Mouse (Mus musculus) monocyte, adult 2 months (primary cell): ENCODE results near the gene Olfml2b.

Experiments
- DNase-seq, 2 experiments: peaks; one replicate each; pipeline ENCODE4 v3.0.0; 2022; ENCODE audit warnings: low spot score in 2 of 2, low read depth in 1 of 2

The Olfml2b gene

DNA sequence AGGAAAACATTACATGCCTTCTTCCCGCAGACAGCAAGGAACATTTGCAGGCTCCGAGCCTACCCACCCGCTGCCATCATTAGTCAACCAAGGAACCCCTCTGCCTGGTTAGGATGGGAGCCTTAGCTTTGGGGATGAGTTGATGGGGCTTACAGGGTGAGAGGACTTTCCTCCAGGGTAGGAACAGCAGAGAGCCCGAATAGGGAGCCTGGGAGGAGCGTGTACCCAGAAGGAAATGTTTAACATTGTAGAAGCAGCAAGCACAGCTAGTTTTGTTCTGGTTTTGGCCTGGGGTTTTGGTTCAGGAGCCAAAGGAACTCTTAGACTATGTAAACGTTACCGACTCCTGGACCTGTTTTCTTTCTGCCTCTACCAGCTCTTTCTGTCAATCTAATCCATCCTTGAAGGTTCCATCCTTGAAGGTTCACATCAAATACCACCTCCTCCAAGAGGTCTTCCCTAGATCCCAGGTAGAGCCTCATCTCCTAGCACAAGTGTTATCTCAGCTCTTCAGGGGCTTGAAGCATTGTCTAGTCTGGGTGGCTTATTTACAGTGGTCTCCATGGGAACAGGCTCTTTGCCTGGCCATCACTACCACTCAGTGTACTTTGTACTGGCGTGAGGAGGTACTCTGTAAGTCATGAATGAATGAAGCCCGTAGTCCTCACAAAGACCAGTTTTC is 2.4 kb downstream of the Olfml2b start:
- DNase-seq, result no peak

GRCm38 (mm10) chr1:170647381-170647780 is 3.0 kb downstream of the Olfml2b start:
- DNase-seq, result no peak

- no peak for DNase-seq
These were observed 3.7 kb downstream of the Olfml2b start for GRCm38 (mm10) chr1:170647971-170648514.

- no peak for DNase-seq
These were observed 6.9 kb downstream of the Olfml2b start for GRCm38 (mm10) chr1:170651046-170651723.

GRCm38 (mm10) chr1:170651989-170652740 is 7.8 kb downstream of the Olfml2b start:
- no peak for DNase-seq

- no peak for DNase-seq
These were observed 11.1 kb downstream of the Olfml2b start for GRCm38 (mm10) chr1:170655280-170655917.

- no peak for DNase-seq
These were observed 12.3 kb downstream of the Olfml2b start for GRCm38 (mm10) chr1:170656518-170657227.

DNA sequence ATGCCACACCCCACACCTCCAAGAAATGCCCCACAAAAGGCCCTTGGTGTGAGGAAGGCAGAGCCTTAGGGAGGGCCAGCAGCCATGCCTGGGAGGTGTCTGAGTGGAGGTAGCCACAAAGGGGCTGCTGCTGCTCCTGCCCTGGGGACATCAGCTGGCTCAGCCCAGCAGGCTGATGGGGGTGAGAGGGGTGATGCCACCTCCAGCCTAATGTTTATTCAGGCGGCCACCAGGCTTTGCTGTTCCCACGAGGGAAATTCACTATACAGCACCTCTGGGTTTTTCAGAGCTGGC is 12.8 kb downstream of the Olfml2b start:
- DNase-seq, result no peak

DNA sequence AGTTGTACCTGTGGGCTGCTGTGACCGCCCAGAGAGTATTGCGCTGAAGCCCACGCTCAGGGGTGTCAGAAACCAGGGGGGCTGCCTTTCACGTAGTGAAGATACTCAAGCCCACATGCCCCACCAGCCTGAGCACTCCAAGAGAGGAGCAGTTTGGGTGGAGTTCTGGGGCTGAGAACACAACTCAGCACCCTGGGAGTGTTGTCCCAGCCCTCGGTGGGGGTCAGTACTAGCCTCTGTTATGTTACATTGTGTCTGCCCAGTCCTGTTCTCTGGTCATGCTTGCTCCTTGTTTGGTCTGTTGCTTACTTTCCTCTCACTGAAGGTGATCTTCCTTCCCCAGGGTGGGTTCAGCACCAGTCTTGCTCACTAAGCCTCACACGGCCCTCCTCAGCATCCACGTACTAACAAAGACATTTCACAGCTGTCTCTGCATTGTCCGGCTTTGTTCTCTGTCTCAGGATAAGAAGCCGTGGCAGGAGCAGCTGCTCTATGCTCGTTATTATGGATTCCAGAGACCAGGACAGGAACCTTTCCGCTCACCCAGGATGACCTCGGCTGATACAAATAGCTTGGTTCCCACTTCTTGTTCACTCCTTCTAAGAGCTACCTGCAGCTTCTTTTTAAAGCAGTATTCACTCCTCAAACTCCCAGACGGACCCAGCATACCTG is 13.4 kb downstream of the Olfml2b start:
- no peak for DNase-seq

DNA sequence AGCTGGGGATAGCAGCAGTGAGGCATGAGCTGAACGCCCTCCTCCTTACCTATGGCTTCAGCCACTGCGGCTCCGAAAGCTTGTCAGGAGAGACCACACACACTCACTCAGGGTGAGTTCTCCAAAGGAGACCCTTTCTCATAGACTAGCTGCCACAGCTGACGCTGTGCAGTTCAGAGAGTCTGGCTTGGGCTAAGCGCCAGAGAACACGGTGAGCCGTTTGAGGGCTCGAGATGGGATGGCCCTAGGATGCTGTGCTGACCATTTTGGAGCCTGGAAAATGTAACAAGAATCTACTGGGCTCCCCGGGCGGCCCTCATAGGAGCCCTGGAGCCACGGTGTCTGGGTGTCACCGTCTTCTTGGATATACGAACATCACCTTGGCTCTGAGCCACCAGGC is 14.9 kb downstream of the Olfml2b start:
- DNase-seq, result no peak

- no peak for DNase-seq
These were observed 20.4 kb downstream of the Olfml2b start for GRCm38 (mm10) chr1:170664620-170665185.

GRCm38 (mm10) chr1:170665200-170665599 is 20.9 kb downstream of the Olfml2b start:
- no peak for DNase-seq

DNA sequence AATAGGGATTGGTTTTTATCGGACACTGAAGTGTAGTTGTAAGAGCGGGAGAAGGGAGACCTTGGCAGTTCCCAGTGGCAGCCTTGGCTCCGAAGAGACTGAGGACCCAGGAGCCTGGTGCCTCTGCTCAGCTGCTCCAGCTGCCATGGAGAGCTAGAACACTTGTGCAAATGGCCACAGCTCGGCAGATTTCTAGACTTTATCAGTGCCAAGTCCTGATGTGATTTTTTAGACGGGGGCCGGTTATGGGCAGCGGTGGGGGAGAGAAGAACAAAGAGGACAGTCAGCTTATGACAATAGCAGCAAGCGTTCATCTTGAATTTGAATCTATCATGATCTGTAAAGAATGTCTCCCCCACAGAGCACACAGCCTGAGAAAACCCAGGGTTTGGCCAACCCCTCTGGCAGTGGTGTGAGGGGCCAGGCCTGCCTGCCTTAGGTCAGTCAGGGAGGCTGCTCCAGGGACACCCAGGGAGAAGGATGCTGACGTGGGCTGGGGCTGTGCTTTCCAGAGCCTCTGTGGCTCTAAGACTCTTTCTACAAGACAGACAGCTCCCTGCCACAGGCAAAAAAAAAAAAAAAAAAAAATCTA is 29.9 kb downstream of the Olfml2b start:
- no peak for DNase-seq

DNA sequence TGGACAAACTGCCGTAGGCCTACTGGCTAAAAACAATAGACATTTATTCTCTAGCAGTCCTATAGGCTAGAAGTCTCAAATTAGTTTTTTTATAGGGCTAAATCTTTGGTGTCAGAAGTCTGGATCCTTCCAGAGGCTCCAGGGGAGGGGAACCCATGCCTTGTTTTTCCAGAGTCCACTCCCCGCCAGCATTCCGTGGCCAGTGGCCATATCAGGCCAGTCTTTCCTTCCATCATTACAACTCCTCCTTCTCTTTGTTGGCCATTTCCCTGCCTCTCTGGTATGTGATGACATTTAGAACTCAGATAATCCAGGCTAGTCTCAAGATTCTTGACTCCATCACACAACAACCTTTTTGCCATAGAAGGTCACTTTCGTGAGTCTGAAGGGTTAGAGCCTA is 33.3 kb downstream of the Olfml2b start:
- no peak for DNase-seq

- DNase-seq, result no peak
These were observed 34.5 kb downstream of the Olfml2b start for GRCm38 (mm10) chr1:170678861-170679260.

DNA sequence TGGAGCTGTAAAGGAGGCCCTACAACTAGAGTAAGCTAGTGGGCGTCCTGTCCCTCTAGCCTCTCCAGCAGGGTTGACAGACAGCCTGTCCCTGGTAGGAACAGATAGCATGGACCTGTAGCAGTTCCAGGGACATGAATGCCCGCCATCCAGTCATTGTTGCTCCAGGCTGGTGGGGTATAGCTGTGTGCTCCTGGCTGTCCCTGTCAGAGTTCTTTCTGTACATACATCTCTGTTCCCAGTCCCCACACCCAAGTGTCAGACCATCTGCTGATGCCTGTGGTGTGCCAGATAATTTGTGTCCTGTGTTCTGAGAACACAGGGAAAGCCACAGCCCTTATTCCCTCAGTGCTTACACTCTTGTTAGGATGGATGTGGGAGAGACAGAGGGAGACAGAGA is 35.3 kb downstream of the Olfml2b start:
- no peak for DNase-seq

DNA sequence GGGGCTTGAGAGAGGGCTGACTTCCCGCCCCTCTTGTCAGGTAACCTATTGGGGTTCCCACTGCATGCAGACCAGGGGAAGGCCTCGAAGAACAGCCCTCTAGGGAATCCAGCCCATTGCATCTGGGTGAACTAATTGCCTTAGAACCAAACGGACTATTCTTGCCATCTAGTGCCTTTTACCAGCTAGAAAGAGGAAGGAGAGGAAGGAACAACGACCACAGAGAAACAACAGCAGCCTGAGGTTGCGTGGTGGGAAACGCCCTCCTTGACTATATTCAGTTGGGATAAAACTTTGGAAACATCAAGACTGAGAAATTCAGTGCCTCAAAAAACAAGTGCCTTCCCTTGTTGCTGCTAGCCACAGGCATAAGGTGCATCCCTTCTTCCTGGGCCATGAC is 39.5 kb downstream of the Olfml2b start:
- no peak for DNase-seq

GRCm38 (mm10) chr1:170689773-170690172 is 45.4 kb downstream of the Olfml2b start:
- no peak for DNase-seq

GRCm38 (mm10) chr1:170691301-170691700 is 47.0 kb downstream of the Olfml2b start:
- no peak for DNase-seq

- no peak for DNase-seq
These were observed 50.5 kb downstream of the Olfml2b start for GRCm38 (mm10) chr1:170694821-170695291.
